Mouse (Mus musculus) kidney, postnatal 4 days (tissue): Measurements from ENCODE around the gene Kank1.

Source experiments
- DNase-seq, 2 experiments: peaks; one replicate each; pipeline ENCODE4 v3.0.0; 2021; ENCODE audit warnings: mixed read lengths in 2 of 2

Kank1 gene

GRCm38 (mm10) chr19:25372794-25373193, 136.0 kb downstream of the Kank1 start:
- DNase-seq, result no peak

DNA sequence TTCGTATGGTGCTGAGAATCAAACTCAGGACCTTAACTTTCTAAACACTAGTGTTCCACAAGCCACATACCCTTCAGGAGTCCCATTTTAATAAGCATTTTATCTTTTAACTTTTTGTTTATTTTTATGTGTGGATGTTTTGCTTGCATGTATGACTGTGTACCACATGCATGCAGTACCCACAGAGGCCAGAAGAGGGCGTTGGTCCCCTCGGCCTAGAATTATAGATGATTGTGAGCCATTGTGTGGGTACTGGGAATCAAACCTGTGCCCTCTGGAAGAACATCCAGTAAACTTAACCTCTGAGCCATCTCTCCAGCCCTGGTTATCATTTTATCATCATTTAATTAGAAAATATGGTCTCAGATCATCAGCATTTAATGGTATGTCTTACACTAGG, 136.8 kb downstream of the Kank1 start:
- DNase-seq, result no peak

- no peak for DNase-seq
Measured at GRCm38 (mm10) chr19:25374191-25374590, 137.4 kb downstream of the Kank1 start.

- peak; percentile 57 to 65 for DNase-seq
Measured at GRCm38 (mm10) chr19:25374926-25375325, 138.2 kb downstream of the Kank1 start.

DNA sequence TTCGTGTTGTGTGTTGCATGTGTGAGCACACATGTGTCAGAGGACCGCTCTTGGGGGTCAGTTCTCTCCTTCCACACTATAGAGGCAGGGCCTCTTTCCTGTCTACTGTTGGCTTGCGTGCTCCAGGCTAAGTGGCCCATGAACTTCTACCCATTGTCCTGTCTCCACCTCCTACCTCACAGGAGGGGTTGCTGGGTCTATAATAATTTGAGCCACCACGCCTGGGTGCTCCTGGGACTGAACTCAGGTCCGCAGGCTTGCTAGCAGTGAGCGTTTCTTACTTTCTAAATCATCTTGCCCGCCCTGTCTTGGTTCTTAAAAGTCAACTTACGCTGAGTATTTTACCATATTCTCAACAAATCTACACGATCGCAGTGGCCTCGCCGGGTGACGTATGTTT, 140.1 kb downstream of the Kank1 start:
- DNase-seq, result no peak

GRCm38 (mm10) chr19:25380675-25381074, 143.9 kb downstream of the Kank1 start:
- no peak for DNase-seq

- DNase-seq, result no peak
Measured at GRCm38 (mm10) chr19:25381972-25382371, 145.2 kb downstream of the Kank1 start.

- no peak for DNase-seq
Measured at GRCm38 (mm10) chr19:25382494-25382893, 145.7 kb downstream of the Kank1 start.

GRCm38 (mm10) chr19:25383386-25384146, 146.8 kb downstream of the Kank1 start:
- peak; percentile 52 to 62 for DNase-seq

- DNase-seq, result no peak
Measured at GRCm38 (mm10) chr19:25385981-25386380, 149.2 kb downstream of the Kank1 start.

GRCm38 (mm10) chr19:25386679-25387470, 150.1 kb downstream of the Kank1 start:
- peak in 1 of 2 experiments; percentile 21 for DNase-seq

DNA sequence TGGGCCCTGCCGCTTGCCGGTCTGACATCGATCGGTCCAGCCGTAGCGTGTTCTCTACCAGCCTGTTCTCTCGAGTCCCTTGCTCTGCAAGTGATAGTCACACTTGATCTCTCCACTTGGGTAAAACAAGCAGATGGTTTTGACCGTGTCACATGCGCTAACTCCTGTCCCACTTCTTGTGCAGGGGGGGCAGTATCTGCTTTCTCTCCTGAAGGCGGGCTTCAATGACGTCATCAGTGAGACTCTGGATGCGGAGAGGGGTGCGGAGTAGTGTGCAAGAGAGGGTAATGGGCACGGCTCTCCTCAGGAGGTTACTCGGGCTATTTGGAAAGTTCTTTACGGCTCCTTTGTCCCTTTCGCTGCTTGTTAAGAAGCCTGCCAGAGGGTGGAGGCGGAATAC, 151.1 kb downstream of the Kank1 start:
- no peak for DNase-seq

DNA sequence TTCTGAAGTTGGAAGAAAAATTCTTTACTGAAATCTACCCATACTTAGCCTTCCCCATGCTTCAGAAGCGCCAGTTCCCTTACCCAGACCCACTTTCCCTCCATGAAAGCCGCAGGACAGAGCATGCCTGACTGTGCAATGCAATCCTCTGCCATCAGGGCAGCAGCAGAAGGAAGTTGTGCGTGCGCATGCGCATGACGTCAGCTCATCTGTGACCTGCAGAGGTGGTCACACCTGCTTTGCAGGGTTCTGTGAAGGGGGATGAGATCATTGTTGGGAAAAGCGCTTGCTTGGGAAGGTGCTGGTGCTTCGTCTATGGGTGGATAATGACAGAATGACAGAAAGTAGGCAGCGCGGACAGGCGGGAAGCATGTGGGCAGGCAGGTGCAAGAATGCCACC, 155.4 kb downstream of the Kank1 start:
- no peak for DNase-seq

GRCm38 (mm10) chr19:25395035-25395434, 158.3 kb downstream of the Kank1 start:
- peak; percentile 60 to 70 for DNase-seq

GRCm38 (mm10) chr19:25396709-25397266, 160.0 kb downstream of the Kank1 start:
- no peak for DNase-seq

GRCm38 (mm10) chr19:25399511-25400211, 162.9 kb downstream of the Kank1 start:
- peak; percentile 73 to 78 for DNase-seq

DNA sequence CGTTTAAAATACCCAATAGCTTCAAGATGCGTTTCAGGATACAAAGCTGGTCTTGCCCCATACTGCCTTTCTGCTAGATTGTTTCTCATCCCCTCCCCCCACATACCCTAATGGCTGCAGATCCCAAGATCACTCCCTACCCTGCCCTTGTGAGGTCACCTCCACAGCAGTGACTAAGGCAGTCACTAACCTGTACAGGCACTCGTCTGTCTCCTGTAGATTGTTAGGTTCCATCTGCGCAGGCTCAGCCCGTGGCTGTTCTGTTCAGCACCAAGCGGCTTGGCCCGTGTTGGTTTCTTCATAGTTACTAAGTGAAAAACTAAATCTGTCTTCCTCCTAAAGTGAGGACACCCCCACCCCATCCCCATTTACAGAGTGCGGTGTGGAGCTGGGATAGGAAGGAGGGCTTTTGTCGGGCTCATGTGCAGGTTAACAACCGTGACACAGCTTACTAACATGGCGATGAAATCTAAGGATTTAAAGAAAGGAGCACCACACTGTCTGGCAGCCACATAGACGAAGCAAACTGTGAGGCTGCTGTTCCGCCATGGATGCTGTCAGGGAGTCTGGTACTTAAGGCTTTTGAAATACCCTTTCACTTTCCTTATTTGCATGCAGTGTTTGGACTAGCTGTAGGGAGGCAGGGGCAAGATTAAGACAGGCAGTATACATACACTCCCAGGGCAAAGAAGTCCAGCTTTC, 163.6 kb downstream of the Kank1 start:
- DNase-seq, result peak; percentile 41 to 57

DNA sequence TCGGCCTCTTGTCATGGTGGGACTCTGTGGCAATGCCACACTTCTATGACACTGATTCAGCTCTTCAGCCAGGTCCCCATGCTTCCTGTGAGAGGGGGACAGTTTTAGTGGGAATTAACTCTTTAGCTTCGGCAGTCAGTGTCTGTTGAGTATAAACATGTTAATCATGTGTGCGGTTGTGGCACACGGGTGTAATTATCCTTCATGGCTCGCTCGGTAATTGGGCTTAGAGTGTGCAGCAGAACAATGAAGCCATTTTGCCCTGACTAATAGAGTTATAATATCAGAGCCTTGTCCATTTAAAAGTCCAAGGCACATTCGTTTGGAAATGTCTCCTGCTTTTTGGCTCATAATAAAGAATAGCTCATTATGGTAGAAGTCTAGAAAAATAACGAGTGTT, 164.7 kb downstream of the Kank1 start:
- DNase-seq, result no peak

GRCm38 (mm10) chr19:25404163-25404562, 167.4 kb downstream of the Kank1 start:
- DNase-seq, result no peak

- DNase-seq, result no peak
Measured at GRCm38 (mm10) chr19:25405987-25406386, 169.2 kb downstream of the Kank1 start.

DNA sequence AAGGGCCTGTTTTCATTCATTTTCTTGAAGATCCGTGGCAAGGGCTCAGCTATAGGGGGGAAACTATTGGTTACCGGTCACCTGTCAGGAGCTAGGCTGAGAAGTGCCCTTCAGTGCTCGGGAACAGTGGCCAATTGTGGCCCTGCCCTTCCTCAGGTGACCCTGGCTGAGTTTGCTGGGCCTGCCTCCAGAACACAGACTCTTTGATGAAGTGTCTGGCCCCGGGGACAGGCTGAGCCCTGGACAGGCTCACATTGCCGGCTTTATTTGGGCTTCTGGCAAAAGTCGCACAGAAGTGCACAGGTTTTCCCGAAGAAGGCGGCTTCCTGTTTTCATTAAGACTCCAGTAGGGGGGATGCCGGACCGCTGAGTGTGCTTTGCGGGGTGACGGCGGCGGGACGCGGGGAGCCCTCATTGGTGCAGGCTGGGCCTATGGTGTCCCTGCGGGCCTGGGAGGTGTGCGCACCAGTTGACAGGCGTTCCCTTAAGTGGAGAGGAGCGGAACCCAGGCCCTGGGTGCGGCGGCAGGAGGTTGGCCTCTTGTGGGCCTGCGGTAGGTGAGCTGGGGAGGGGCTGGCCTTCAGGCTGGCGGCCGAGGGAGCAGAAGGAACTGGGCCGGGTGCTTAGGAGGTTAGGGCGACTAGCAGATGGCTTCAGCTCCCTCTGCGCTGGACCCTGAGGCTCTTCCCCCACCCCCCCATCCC, 169.9 kb downstream of the Kank1 start:
- DNase-seq, result peak; percentile 79 to 87
